Comparison of ENCODE assay signal across 22 mouse cellular contexts in the genomic region with DNA sequence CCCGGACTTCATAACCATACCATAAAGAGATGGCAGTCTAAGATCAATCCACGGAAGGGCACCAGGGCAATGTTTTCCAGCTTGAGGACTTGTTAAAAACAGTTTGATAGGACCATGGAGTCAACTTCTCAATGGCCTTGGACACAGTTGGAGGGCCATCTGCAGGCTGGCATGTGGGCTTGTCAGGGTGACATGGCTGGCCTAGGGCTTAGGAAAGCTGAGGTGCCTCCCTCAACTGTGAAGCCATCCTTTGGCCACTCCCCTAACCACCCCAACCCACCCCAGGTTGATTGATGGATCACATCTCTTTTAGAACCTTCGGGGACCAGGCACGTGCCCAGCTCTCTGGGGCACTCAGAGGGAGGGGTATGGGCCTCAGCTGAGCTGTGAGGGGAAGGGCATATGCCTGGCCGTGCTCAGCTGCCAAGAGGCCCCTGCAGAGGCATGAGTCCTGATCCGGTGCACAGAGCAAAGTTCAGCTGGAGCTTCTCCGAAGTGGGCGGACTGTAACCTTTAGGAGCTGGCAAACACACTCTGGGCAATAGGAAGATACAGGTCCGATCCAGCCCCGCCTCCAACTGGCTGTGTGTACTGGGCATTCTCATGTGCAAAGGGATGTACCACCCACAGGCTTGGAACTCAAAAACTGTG. TPM values are rescaled to one million over a fixed set of nuclear protein-coding genes. Genes with fewer than 3 reads are reported as not detected.
DNase-seq lines count a peak whose midpoint lies in the region; ATAC-seq and TF ChIP-seq lines count a peak whose summit lies in the region.
"Had no signal": no experiment of that assay in that cellular context is flagged by ENCODE, and none has a peak within 500 bp of the region (broad histone marks: within the 10 kb centered on the region; RNA-seq: fewer than 3 reads in every experiment).

No protein-coding gene starts in this region.

- no peak for TF ChIP-seq EP300 in liver, postnatal 0 days (IDR thresholded peaks at IDR 0.05; ENCODE audit: low read depth)

- 0 out of 2 replicates have a peak, but pooled peaks have one; percentile 9 for TF ChIP-seq CTCF in intestine, postnatal 0 days (IDR thresholded peaks at IDR 0.05; ENCODE audit: low read depth)
- no peak for TF ChIP-seq CTCF in liver, postnatal 0 days (IDR thresholded peaks at IDR 0.05; ENCODE audit: low read depth)

- H3K27ac ChIP-seq in hindbrain, embryonic 12.5 days, result no peak overlapping the region
- H3K27ac ChIP-seq in hindbrain, embryonic 14.5 days, result no peak overlapping the region
- no peak overlapping the region for H3K27ac ChIP-seq in intestine, postnatal 0 days (ENCODE audit: low read depth, low read length)
- peak overlapping the region; percentile 53 for H3K27ac ChIP-seq in liver, postnatal 0 days (ENCODE audit: low read depth)
- no peak overlapping the region for H3K27ac ChIP-seq in neural tube, embryonic 15.5 days (replicated peaks)
- H3K27ac ChIP-seq in forebrain, embryonic 14.5 days (ENCODE audit: low read depth, low read length), result no peak overlapping the region
- H3K27ac ChIP-seq: forebrain, embryonic 12.5 days; hindbrain, embryonic 13.5 days; limb, embryonic 12.5 days had no signal

- peaks cover 10% of the 10 kb centered on the region for H3K4me1 ChIP-seq in hindbrain, embryonic 12.5 days
- H3K4me1 ChIP-seq in hindbrain, embryonic 14.5 days (replicated peaks; ENCODE audit: control insufficient read depth, insufficient read depth, low read length), result no peaks in the 10 kb centered on the region
- H3K4me1 ChIP-seq in intestine, postnatal 0 days (replicated peaks; ENCODE audit: control insufficient read depth, insufficient read depth, low read length), result no peaks in the 10 kb centered on the region; the same call in 1 of the 2 replicates
- H3K4me1 ChIP-seq in liver, postnatal 0 days (ENCODE audit: insufficient read depth), result peaks cover 17% of the 10 kb centered on the region
- peaks cover 18% of the 10 kb centered on the region; the same call in 1 of the 2 replicates for H3K4me1 ChIP-seq in neural tube, embryonic 15.5 days
- H3K4me1 ChIP-seq in forebrain, embryonic 14.5 days (ENCODE audit: control insufficient read depth, insufficient read depth, low read length), result no peaks in the 10 kb centered on the region

- no peak overlapping the region for H3K4me2 ChIP-seq in hindbrain, embryonic 12.5 days (replicated peaks)
- H3K4me2 ChIP-seq in hindbrain, embryonic 14.5 days (replicated peaks), result no peak overlapping the region
- 0 out of 2 replicates have a peak overlapping the region, but pooled peaks have one; percentile 9 for H3K4me2 ChIP-seq in intestine, postnatal 0 days (replicated peaks; ENCODE audit: low read depth)
- H3K4me2 ChIP-seq in liver, postnatal 0 days (ENCODE audit: low read depth, low read length), result no peak overlapping the region
- H3K4me2 ChIP-seq in neural tube, embryonic 15.5 days, result no peak overlapping the region
- no peak overlapping the region for H3K4me2 ChIP-seq in forebrain, embryonic 14.5 days (ENCODE audit: low read length)
- H3K4me2 ChIP-seq: forebrain, embryonic 12.5 days; heart, embryonic 12.5 days; hindbrain, embryonic 13.5 days; limb, embryonic 12.5 days had no signal

- ATAC-seq in hindbrain, embryonic 12.5 days (ENCODE audit: low FRiP score), result peak; percentile 30; the same call in 1 of the 2 replicates
- no peak for ATAC-seq in hindbrain, embryonic 14.5 days (ENCODE audit: low FRiP score)
- peak; percentile 92 for ATAC-seq in intestine, postnatal 0 days
- ATAC-seq in liver, postnatal 0 days, result peak; percentile 83
- ATAC-seq in neural tube, embryonic 15.5 days (ENCODE audit: low FRiP score), result no peak
- ATAC-seq in erythroblast, adult 5-6 weeks (replicated peaks; ENCODE audit: low FRiP score, poor library complexity, severe bottlenecking), result no peak
- no peak for ATAC-seq in forebrain, embryonic 14.5 days
- ATAC-seq: lung, postnatal 0 days had no signal

- H3K9ac ChIP-seq in hindbrain, embryonic 12.5 days, result no peak overlapping the region
- H3K9ac ChIP-seq in hindbrain, embryonic 14.5 days, result no peak overlapping the region
- H3K9ac ChIP-seq in intestine, postnatal 0 days (ENCODE audit: low read depth, low read length), result no peak overlapping the region
- no peak overlapping the region for H3K9ac ChIP-seq in liver, postnatal 0 days (replicated peaks)
- H3K9ac ChIP-seq in neural tube, embryonic 15.5 days (replicated peaks), result no peak overlapping the region
- H3K9ac ChIP-seq in forebrain, embryonic 14.5 days (ENCODE audit: low read length), result no peak overlapping the region
- H3K9ac ChIP-seq: forebrain, embryonic 12.5 days; heart, embryonic 12.5 days; hindbrain, embryonic 13.5 days; limb, embryonic 12.5 days had no signal

- 65% methylated on average over 10 of the region's 10 CpGs for WGBS in hindbrain, embryonic 12.5 days
- WGBS in hindbrain, embryonic 14.5 days, result 61% methylated on average over 10 of the region's 10 CpGs
- WGBS in intestine, postnatal 0 days, result 35% methylated on average over 10 of the region's 10 CpGs
- 48% methylated on average over 10 of the region's 10 CpGs for WGBS in liver, postnatal 0 days (ENCODE audit: insufficient replicate concordance)
- 50% methylated on average over 10 of the region's 10 CpGs for WGBS in neural tube, embryonic 15.5 days
- 75% methylated on average over 10 of the region's 10 CpGs for WGBS in forebrain, embryonic 14.5 days

- no peak overlapping the region for H3K4me3 ChIP-seq in hindbrain, embryonic 12.5 days
- no peak overlapping the region for H3K4me3 ChIP-seq in hindbrain, embryonic 14.5 days (replicated peaks; ENCODE audit: low read length)
- no peak overlapping the region for H3K4me3 ChIP-seq in intestine, postnatal 0 days (ENCODE audit: low read depth, low read length)
- H3K4me3 ChIP-seq in liver, postnatal 0 days (ENCODE audit: low read depth, low read length), result no peak overlapping the region
- H3K4me3 ChIP-seq in neural tube, embryonic 15.5 days (replicated peaks), result no peak overlapping the region
- H3K4me3 ChIP-seq in forebrain, embryonic 14.5 days (ENCODE audit: low read depth, low read length), result no peak overlapping the region
- H3K4me3 ChIP-seq: forebrain, embryonic 12.5 days; heart, embryonic 12.5 days; hindbrain, embryonic 13.5 days; limb, embryonic 12.5 days had no signal

- no peak for DNase-seq in hindbrain, embryonic 14.5 days (ENCODE audit: low spot score)
- DNase-seq in kidney, postnatal 14 days, result peak; percentile 86
- peak; percentile 72 for DNase-seq in liver, postnatal 0 days
- DNase-seq in forebrain, embryonic 14.5 days (ENCODE audit: low spot score), result no peak
- DNase-seq: cerebellum, adult 8-10 months; spleen, adult 18-20 months; thymus, postnatal 36 days had no signal

- no peaks in the 10 kb centered on the region for H3K9me3 ChIP-seq in hindbrain, embryonic 12.5 days (replicated peaks)
- no peaks in the 10 kb centered on the region for H3K9me3 ChIP-seq in hindbrain, embryonic 14.5 days (ENCODE audit: control insufficient read depth, low read length)
- no peaks in the 10 kb centered on the region for H3K9me3 ChIP-seq in intestine, postnatal 0 days (ENCODE audit: control insufficient read depth)
- H3K9me3 ChIP-seq in liver, postnatal 0 days (ENCODE audit: low read length), result no peaks in the 10 kb centered on the region
- H3K9me3 ChIP-seq in neural tube, embryonic 15.5 days (replicated peaks), result no peaks in the 10 kb centered on the region
- H3K9me3 ChIP-seq in forebrain, embryonic 14.5 days (replicated peaks; ENCODE audit: control insufficient read depth, low read length), result no peaks in the 10 kb centered on the region
- H3K9me3 ChIP-seq: forebrain, embryonic 12.5 days; heart, embryonic 12.5 days; hindbrain, embryonic 13.5 days; limb, embryonic 12.5 days had no signal

- no peaks in the 10 kb centered on the region for H3K27me3 ChIP-seq in hindbrain, embryonic 12.5 days
- H3K27me3 ChIP-seq in hindbrain, embryonic 14.5 days (ENCODE audit: control insufficient read depth, insufficient read depth, low read length), result no peaks in the 10 kb centered on the region
- no peaks in the 10 kb centered on the region for H3K27me3 ChIP-seq in intestine, postnatal 0 days (replicated peaks; ENCODE audit: control insufficient read depth, insufficient read depth, low read length)
- no peaks in the 10 kb centered on the region for H3K27me3 ChIP-seq in liver, postnatal 0 days (ENCODE audit: insufficient read depth, low read length)
- H3K27me3 ChIP-seq in neural tube, embryonic 15.5 days (replicated peaks), result no peaks in the 10 kb centered on the region
- H3K27me3 ChIP-seq in forebrain, embryonic 14.5 days (replicated peaks; ENCODE audit: control insufficient read depth, insufficient read depth, low read length), result no peaks in the 10 kb centered on the region
- H3K27me3 ChIP-seq: heart, embryonic 12.5 days; hindbrain, embryonic 13.5 days; limb, embryonic 12.5 days had no signal

- H3K36me3 ChIP-seq in hindbrain, embryonic 12.5 days, result no peaks in the 10 kb centered on the region
- H3K36me3 ChIP-seq in hindbrain, embryonic 14.5 days (replicated peaks; ENCODE audit: control insufficient read depth, insufficient read depth), result no peaks in the 10 kb centered on the region
- H3K36me3 ChIP-seq in intestine, postnatal 0 days (ENCODE audit: control insufficient read depth, insufficient read depth), result no peaks in the 10 kb centered on the region; the same call in 1 of the 2 replicates
- H3K36me3 ChIP-seq in liver, postnatal 0 days (replicated peaks; ENCODE audit: insufficient read depth, low read length), result peaks cover 2% of the 10 kb centered on the region; the same call in 1 of the 2 replicates
- H3K36me3 ChIP-seq in neural tube, embryonic 15.5 days, result no peaks in the 10 kb centered on the region
- H3K36me3 ChIP-seq in forebrain, embryonic 14.5 days (ENCODE audit: control insufficient read depth, insufficient read depth, low read length), result no peaks in the 10 kb centered on the region
- H3K36me3 ChIP-seq: forebrain, embryonic 12.5 days; heart, embryonic 12.5 days; limb, embryonic 12.5 days had no signal

RNA-seq across cellular contexts. Expression of a gene that starts 12.4 kb away (rescaled TPM):
- 5.2 and 5.6 TPM in 2 replicates for polyA plus RNA-seq in hindbrain, embryonic 12.5 days (2016; fragmentation: Nextera tagmentation; extraction: Ambion mirVana)
- 20.3 TPM in 2 replicates for polyA plus RNA-seq in hindbrain, embryonic 14.5 days (2014; fragmentation: Nextera tagmentation; extraction: Ambion mirVana)
- 6.0 and 6.2 TPM in 2 replicates for polyA plus RNA-seq in intestine, postnatal 0 days (2015; fragmentation: Nextera tagmentation; extraction: Ambion mirVana)
- polyA plus RNA-seq in liver, postnatal 0 days (2015; fragmentation: Nextera tagmentation; extraction: Ambion mirVana), result 39.5 and 39.6 TPM in 2 replicates
- polyA plus RNA-seq in neural tube, embryonic 15.5 days (2015; fragmentation: Nextera tagmentation; extraction: Ambion mirVana), result 21.3 and 22.8 TPM in 2 replicates
- not detected in 2 replicates for total RNA-seq in erythroblast, adult 5-6 weeks (2015; ENCODE audit: low replicate concordance)
- total RNA-seq in erythroblast, adult 5-6 weeks (2017; ENCODE audit: low replicate concordance), result not detected in 2 replicates
- 4.2 and 5.0 TPM in 2 replicates for polyA plus RNA-seq in forebrain, embryonic 14.5 days (2014; fragmentation: Nextera tagmentation; extraction: Ambion mirVana)
- total RNA-seq: neutrophil, adult 5-6 weeks had no signal

RNA-seq across cellular contexts. Expression of a gene that starts 25.5 kb away (rescaled TPM):
- polyA plus RNA-seq in hindbrain, embryonic 12.5 days (2016; fragmentation: Nextera tagmentation; extraction: Ambion mirVana), result 0.99 and 1.9 TPM in 2 replicates
- 7.3 and 11.1 TPM in 2 replicates for polyA plus RNA-seq in hindbrain, embryonic 14.5 days (2014; fragmentation: Nextera tagmentation; extraction: Ambion mirVana)
- polyA plus RNA-seq in intestine, postnatal 0 days (2015; fragmentation: Nextera tagmentation; extraction: Ambion mirVana), result 4.3 and 5.7 TPM in 2 replicates
- 0.64 and 0.88 TPM in 2 replicates for polyA plus RNA-seq in liver, postnatal 0 days (2015; fragmentation: Nextera tagmentation; extraction: Ambion mirVana)
- 0.74 and 1.6 TPM in 2 replicates for polyA plus RNA-seq in neural tube, embryonic 15.5 days (2015; fragmentation: Nextera tagmentation; extraction: Ambion mirVana)
- total RNA-seq in erythroblast, adult 5-6 weeks (2015; ENCODE audit: low replicate concordance), result not detected in 2 replicates
- total RNA-seq in erythroblast, adult 5-6 weeks (2017; ENCODE audit: low replicate concordance), result not detected in 2 replicates
- 0.22 TPM in 1 of 2 replicates, not detected in the other for polyA plus RNA-seq in forebrain, embryonic 14.5 days (2014; fragmentation: Nextera tagmentation; extraction: Ambion mirVana)
- total RNA-seq: left cerebral cortex, adult 8-10 months; neutrophil, adult 5-6 weeks had no signal
- polyA plus RNA-seq: forebrain, embryonic 12.5 days; limb, embryonic 12.5 days had no signal

RNA-seq across cellular contexts. Expression of a gene that starts 48.4 kb away (rescaled TPM):
- 17.5 and 19.2 TPM in 2 replicates for polyA plus RNA-seq in hindbrain, embryonic 12.5 days (2016; fragmentation: Nextera tagmentation; extraction: Ambion mirVana)
- 5.8 and 6.0 TPM in 2 replicates for polyA plus RNA-seq in hindbrain, embryonic 14.5 days (2014; fragmentation: Nextera tagmentation; extraction: Ambion mirVana)
- polyA plus RNA-seq in intestine, postnatal 0 days (2015; fragmentation: Nextera tagmentation; extraction: Ambion mirVana), result 12.3 and 12.6 TPM in 2 replicates
- 1.3 and 1.9 TPM in 2 replicates for polyA plus RNA-seq in liver, postnatal 0 days (2015; fragmentation: Nextera tagmentation; extraction: Ambion mirVana)
- 4.0 and 6.7 TPM in 2 replicates for polyA plus RNA-seq in neural tube, embryonic 15.5 days (2015; fragmentation: Nextera tagmentation; extraction: Ambion mirVana)
- 1.0 TPM in 1 of 2 replicates, not detected in the other for total RNA-seq in erythroblast, adult 5-6 weeks (2015; ENCODE audit: low replicate concordance)
- total RNA-seq in erythroblast, adult 5-6 weeks (2017; ENCODE audit: low replicate concordance), result 0.77 and 2.2 TPM in 2 replicates
- polyA plus RNA-seq in forebrain, embryonic 14.5 days (2014; fragmentation: Nextera tagmentation; extraction: Ambion mirVana), result 4.2 and 4.3 TPM in 2 replicates

RNA-seq across cellular contexts. Expression of a gene that starts 54.1 kb away (rescaled TPM):
- not detected in 2 replicates for polyA plus RNA-seq in hindbrain, embryonic 12.5 days (2016; fragmentation: Nextera tagmentation; extraction: Ambion mirVana)
- not detected in 2 replicates for polyA plus RNA-seq in hindbrain, embryonic 14.5 days (2014; fragmentation: Nextera tagmentation; extraction: Ambion mirVana)
- not detected in 2 replicates for polyA plus RNA-seq in intestine, postnatal 0 days (2015; fragmentation: Nextera tagmentation; extraction: Ambion mirVana)
- polyA plus RNA-seq in liver, postnatal 0 days (2015; fragmentation: Nextera tagmentation; extraction: Ambion mirVana), result not detected in 2 replicates
- not detected in 2 replicates for polyA plus RNA-seq in neural tube, embryonic 15.5 days (2015; fragmentation: Nextera tagmentation; extraction: Ambion mirVana)
- total RNA-seq in erythroblast, adult 5-6 weeks (2015; ENCODE audit: low replicate concordance), result not detected in 2 replicates
- not detected in 2 replicates for total RNA-seq in erythroblast, adult 5-6 weeks (2017; ENCODE audit: low replicate concordance)
- polyA plus RNA-seq in forebrain, embryonic 14.5 days (2014; fragmentation: Nextera tagmentation; extraction: Ambion mirVana), result not detected in 2 replicates
- total RNA-seq: adrenal gland, adult 18-20 months; left cerebral cortex, adult 8-10 months; neutrophil, adult 5-6 weeks had no signal
- polyA plus RNA-seq: embryonic facial prominence, embryonic 14.5 days; forebrain, embryonic 12.5 days; gonadal fat pad, adult 2 months; heart, embryonic 12.5 days; large intestine, adult 2 months; limb, embryonic 12.5 days had no signal

Comparison
In these comparisons a context has a peak if more than half of its experiments do, and no peak if none do; other contexts are left out.
1. ATAC-seq: peak in hindbrain, embryonic 12.5 days (single experiment), intestine, postnatal 0 days (single experiment) and liver, postnatal 0 days (single experiment); none in hindbrain, embryonic 14.5 days (single experiment), neural tube, embryonic 15.5 days (single experiment), erythroblast, adult 5-6 weeks (single experiment) and forebrain, embryonic 14.5 days (single experiment).
2. DNase-seq: peak in kidney, postnatal 14 days (single experiment) and liver, postnatal 0 days (single experiment); none in hindbrain, embryonic 14.5 days (single experiment) and forebrain, embryonic 14.5 days (single experiment).